Mouse (Mus musculus): Measurements from ENCODE around the gene Tjp3. TPM values are rescaled to one million over a fixed set of nuclear protein-coding genes. Genes with fewer than 3 reads are reported as not detected.
A peak's percentile ranks its signal among the peaks of the same experiment; 100 is the strongest.

Tjp3 gene
- total RNA-seq, 1 experiment from 2014 or later = 8.9 TPM

GRCm38 (mm10) chr10:81285694-81286450, 5.5 kb downstream of the Tjp3 start:
- peak; percentile 73 for ATAC-seq (replicated peaks; ENCODE audit: insufficient number of reproducible peaks, low FRiP score, low TSS enrichment, poor library complexity, severe bottlenecking)

DNA sequence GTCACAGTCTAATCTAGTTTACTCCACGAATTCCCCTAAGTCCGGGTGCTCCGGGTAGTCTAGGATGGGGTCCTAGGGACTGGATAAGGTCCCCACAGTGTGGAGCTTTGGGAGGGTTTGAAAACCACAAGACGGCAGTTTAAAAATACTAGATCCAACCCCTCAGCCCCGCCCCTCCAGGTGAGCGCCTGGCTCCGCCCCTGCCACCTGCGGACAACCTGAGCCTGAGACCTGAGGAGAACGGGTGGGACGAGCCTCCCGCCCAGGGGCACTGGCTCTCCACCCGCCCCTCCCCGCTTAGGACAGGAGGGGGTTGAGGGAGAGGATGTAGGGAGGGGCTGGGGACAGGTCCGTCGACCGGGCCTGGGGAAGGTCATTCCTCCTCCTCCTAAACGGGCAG, 6.7 kb downstream of the Tjp3 start:
- no peak for ATAC-seq (replicated peaks; ENCODE audit: insufficient number of reproducible peaks, low FRiP score, low TSS enrichment, poor library complexity, severe bottlenecking)

DNA sequence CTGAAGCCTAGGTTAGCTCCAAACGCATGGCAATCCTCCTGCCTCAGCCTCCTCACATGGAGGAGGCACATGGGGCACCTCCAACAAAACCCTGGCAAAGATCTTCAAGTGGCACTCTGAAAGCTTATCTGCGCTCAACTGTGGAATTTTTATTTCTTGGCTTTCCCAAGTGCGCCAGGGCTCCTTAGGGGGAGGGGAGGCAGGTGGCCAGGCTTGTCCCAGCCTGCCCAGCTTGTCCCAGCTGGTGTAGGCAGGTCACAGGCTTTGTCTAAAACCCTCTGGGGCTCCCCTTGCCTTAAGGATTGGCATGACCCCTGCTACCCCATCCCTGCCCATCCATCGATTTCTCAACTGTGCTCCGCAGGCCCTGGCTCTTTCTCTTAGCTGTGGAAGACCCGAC, 7.2 kb downstream of the Tjp3 start:
- ATAC-seq (replicated peaks; ENCODE audit: insufficient number of reproducible peaks, low FRiP score, low TSS enrichment, poor library complexity, severe bottlenecking) = no peak

DNA sequence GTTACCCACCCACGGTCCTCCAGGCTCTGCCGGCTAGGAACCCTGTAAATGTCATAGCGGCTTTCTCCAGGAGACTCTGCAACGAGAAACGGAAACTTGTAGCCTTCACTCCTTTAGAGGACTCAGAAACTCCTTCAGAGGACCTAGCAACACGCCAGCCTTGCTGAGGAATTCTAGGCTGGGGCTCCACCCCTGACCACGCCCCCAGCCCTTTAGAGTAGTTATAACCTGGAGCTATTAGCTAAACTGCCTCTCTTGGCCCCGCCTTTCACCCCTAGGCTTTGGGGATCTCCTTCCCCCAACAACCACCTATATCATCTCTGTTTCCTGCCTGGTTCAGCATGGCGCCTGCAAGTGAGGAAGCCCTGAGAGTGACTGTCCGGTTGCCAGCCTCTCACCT, 11.9 kb downstream of the Tjp3 start:
- ATAC-seq (replicated peaks; ENCODE audit: insufficient number of reproducible peaks, low FRiP score, low TSS enrichment, poor library complexity, severe bottlenecking) = no peak

DNA sequence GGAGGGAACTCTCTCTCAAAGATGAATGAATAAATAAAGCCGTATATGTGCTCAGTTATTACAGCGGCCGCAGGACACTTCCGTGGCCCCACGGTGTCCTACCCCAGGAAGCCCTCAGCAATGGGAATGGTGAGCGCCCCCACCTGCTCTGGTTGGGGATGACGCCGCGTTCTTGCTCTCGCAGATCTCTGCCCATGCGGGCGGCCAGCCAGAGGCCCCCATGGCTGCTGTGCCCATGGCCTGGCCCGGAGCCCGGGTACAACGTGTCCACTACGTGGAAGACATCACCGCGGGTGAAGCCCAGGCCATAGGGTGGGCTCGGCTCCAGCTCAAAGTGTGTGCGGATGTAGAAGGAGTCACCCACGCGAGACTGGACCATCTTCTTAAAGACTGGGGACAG, 13.7 kb downstream of the Tjp3 start:
- no peak for ATAC-seq (replicated peaks; ENCODE audit: insufficient number of reproducible peaks, low FRiP score, low TSS enrichment, poor library complexity, severe bottlenecking)

GRCm38 (mm10) chr10:81273842-81274241, 17.5 kb downstream of the Tjp3 start:
- ATAC-seq (replicated peaks; ENCODE audit: insufficient number of reproducible peaks, low FRiP score, low TSS enrichment, poor library complexity, severe bottlenecking) = no peak

GRCm38 (mm10) chr10:81272356-81272755, 19.0 kb downstream of the Tjp3 start:
- no peak for ATAC-seq (replicated peaks; ENCODE audit: insufficient number of reproducible peaks, low FRiP score, low TSS enrichment, poor library complexity, severe bottlenecking)

GRCm38 (mm10) chr10:81268643-81269412, 22.6 kb downstream of the Tjp3 start:
- no peak for ATAC-seq (replicated peaks; ENCODE audit: insufficient number of reproducible peaks, low FRiP score, low TSS enrichment, poor library complexity, severe bottlenecking)

- peak; percentile 69 for ATAC-seq (replicated peaks; ENCODE audit: insufficient number of reproducible peaks, low FRiP score, low TSS enrichment, poor library complexity, severe bottlenecking)
These were observed 23.3 kb downstream of the Tjp3 start for GRCm38 (mm10) chr10:81268056-81268455.

DNA sequence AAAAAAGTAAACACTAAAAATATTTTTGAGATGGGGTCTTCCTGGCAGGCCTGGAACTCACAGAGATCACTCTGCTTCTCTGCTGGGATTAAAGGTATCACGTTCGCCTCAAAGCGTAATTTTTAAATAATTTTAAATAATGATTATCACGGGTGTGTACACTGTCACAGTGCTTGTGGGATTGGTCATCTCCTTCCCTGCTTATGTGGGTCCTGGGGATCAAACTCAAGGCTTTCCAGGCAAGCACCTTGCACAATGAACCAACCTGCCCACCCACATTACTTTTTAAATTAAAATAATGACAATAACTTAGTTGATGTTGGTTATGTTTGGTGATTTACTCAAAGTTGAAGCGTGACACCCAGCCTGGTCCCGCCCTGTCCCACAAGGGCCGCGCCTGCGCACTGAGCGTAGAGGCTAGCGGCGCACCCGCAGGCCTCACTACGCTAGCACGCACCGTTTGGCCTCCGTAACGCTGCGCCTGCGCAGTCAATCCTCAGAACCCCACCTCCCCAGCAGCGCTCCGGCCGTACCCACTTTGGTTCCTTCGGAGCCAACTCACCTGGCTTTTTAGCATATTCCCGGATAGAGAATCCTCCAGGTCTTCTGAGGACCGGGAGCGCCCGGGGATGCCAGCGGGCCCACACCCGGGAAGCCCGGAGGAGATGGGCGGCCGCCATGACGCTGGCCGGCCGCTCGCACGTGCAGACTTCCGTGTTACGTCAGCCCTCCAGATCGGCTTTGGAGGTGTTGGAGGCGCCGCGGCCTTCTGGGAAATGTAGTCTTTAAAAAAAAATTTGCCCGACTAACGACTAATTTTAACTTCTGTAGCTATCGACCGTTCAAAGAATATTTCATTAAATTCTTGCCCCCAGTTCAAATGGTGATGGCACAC, 24.9 kb downstream of the Tjp3 start, which contains the start of the genes Mrpl54 and Apba3:
Gene Mrpl54 (minus strand): TSS at position 724 of the 895 bp plus-strand sequence.
Gene Apba3 (plus strand): TSS at position 750 of the 895 bp plus-strand sequence.
- peak; percentile 64 for ATAC-seq (replicated peaks; ENCODE audit: insufficient number of reproducible peaks, low FRiP score, low TSS enrichment, poor library complexity, severe bottlenecking)

GRCm38 (mm10) chr10:81265540-81265939, 25.8 kb downstream of the Tjp3 start:
- ATAC-seq (replicated peaks; ENCODE audit: insufficient number of reproducible peaks, low FRiP score, low TSS enrichment, poor library complexity, severe bottlenecking) = no peak

DNA sequence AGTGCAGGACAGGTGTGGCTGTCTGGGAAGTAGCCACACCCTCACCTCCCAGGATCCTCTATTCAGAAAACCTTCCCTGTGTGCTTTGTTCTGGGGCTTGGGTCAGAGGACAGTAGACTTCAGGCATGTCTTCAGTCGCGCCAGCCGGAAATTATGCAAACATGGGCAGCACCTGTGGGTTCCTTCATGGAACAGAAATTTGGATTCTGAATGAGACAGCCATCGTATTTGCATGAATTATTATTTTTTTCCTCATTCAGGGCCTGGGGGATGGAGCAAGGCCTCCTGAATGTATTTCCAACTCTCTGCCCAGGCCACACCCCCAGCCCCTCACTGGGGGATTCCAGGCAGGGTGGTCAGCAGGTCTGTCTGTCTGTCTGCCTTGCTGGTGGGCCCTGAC, 30.4 kb downstream of the Tjp3 start:
- ATAC-seq (replicated peaks; ENCODE audit: insufficient number of reproducible peaks, low FRiP score, low TSS enrichment, poor library complexity, severe bottlenecking) = no peak

DNA sequence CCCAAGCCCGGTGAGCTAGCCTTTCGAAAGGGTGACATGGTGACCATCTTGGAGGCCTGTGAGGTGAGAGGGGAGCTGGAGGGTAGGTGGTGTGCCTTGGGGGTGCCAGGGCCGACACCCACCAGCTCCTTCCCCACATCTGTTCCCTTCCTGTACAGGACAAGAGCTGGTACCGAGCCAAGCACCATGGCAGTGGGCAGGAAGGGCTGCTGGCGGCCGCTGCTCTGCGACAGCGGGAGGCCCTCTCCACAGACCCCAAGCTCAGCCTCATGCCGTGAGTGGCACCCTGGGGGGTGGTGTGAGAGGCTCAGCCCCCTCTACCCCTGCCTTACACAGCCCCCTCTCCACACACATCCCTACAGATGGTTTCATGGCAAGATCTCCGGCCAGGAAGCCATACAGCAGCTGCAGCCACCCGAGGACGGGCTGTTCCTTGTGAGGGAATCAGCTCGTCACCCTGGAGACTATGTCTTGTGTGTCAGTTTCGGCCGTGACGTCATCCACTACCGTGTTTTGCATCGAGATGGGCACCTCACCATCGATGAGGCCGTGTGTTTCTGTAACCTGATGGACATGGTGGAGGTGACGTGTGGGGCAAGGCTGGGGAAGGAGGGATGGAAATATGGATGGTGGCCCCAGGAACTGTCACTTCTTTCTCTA, 32.0 kb downstream of the Tjp3 start:
- ATAC-seq (replicated peaks; ENCODE audit: insufficient number of reproducible peaks, low FRiP score, low TSS enrichment, poor library complexity, severe bottlenecking) = no peak

DNA sequence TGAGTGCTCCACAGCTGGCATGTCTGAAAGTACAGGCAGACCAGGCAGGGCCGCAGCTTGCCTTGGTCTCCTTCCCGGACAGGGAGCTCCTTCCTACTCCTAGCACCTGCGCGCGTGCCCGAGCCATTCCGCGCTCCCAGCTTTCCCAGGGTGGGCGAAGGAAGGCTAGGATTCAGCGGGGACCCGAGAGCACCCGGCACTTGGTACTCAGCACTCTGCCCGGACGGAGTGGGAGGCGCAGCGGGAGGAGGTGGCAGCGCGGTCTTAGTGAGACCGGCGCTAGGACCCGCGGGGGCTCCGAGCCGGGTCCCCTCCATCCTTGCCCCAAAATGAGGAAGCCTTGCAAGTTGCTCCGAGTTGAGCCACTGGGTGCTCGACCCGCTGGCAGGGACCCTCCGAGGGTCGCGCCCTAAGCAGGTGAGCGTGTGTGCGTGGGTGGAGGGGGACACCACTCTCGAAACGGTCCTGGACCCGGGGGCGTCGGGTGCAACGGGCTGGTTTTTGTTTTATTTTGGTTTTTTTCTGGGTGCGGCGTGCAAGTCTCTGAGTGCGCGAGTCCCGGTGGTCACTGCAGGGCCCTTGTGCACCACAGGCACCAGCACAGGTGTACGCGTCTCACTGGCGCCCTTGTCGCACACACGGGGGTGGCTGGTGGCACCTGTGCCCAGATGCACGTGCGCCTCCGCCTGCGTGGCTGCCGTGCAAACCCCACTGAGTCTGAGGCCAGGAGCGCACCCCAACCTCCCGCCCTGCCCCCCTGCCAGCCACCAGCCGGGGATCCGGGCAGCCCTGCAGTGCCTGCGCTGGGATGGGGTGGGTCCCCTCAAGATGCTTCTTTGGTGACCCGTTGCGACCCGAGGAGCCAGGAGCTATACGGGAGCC, 34.0 kb downstream of the Tjp3 start:
- peak; percentile 29; the same call in 1 of the 2 replicates for ATAC-seq (replicated peaks; ENCODE audit: insufficient number of reproducible peaks, low FRiP score, low TSS enrichment, poor library complexity, severe bottlenecking)

- ATAC-seq (replicated peaks; ENCODE audit: insufficient number of reproducible peaks, low FRiP score, low TSS enrichment, poor library complexity, severe bottlenecking) = no peak
These were observed 36.5 kb downstream of the Tjp3 start for GRCm38 (mm10) chr10:81254886-81255285.

DNA sequence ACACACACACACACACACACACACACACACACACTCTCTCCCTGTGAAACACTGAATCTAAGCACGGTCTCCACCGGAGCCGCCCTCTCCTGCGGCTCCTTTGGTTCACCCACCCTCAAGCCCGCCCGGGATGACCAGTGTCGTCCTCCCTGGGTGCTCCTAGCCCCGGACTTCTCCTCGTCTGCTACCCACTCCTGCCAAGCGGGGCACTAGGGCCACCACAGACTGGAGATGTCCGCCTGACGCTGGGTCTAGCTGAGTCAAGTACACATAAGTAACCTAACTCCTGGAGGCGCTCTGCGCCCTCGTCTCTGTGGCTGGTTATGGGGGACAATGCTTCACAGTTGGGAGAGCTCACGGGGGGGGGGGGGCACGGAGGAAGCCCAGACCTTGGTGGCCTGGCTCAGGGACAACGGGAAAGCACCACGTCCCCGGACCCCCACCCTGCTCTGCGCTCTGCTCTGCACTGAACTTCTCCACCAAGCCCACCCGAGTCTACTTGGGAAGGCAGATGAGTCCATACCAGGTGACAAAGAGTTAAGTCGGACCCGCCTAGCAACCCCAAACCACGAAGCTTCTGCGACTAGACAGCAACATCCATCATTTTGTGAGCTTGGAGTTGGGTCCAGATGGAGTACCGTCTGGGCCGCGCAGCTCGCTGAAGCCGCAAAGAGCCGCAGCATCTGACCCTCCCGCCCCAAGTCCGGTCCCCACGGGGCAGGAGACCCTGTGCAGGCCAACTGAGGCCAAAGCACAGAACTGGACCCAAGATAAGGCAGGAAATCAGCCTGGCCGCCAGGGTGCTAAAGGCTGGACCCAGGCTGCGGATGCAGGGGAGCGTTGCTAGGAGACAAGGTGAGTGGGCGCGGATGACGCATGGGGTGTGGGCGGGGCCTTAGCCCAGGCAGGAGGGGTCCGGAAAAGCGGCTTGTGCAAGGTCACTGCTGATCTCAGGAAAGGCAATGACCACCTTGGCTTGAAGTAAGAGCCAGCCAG, 38.7 kb downstream of the Tjp3 start, which contains the start of gene Matk:
Gene Matk (plus strand): TSS at position 512 of the 996 bp plus-strand sequence.
- ATAC-seq (replicated peaks; ENCODE audit: insufficient number of reproducible peaks, low FRiP score, low TSS enrichment, poor library complexity, severe bottlenecking) = no peak
